Mouse (Mus musculus): ENCODE results near the gene 9130023H24Rik. TPM values are rescaled to one million over a fixed set of nuclear protein-coding genes. Genes with fewer than 3 reads are reported as not detected.

The 9130023H24Rik gene
- total RNA-seq, 2 experiments from 2014 or later = 3.3 to 3.9 TPM

GRCm38 (mm10) chr7:128248081-128249042 is 10.5 kb upstream of the 9130023H24Rik start:
- DNase-seq (ENCODE audit: low spot score in 2 of 2) = no peak
- intact Hi-C loops (cut with DNase I) = loop anchor here (2.0 to 5.0 kb wide), 4 partner anchors 48 to 459 kb away; partner anchors contain the start of genes Rgs10 and Tial1

GRCm38 (mm10) chr7:128247443-128247842 is 9.6 kb upstream of the 9130023H24Rik start:
- intact Hi-C loops (cut with DNase I) = loop anchor here (1.0 to 5.0 kb wide), 4 partner anchors 95 to 460 kb away; partner anchors contain the start of genes Rgs10 and Tial1
- peak; percentile 84 to 93 for DNase-seq (ENCODE audit: low spot score in 2 of 2)

- intact Hi-C loops (cut with DNase I) = loop anchor here (1.0 to 5.0 kb wide), 4 partner anchors 96 to 461 kb away; partner anchors contain the start of genes Rgs10 and Tial1
- peak; percentile 61 to 76 for DNase-seq (ENCODE audit: low spot score in 2 of 2)
Measured at GRCm38 (mm10) chr7:128246496-128247391, 8.9 kb upstream of the 9130023H24Rik start, which contains the start of gene Tgfb1i1. Tgfb1i1 (plus strand) TSS chr7:128246812.

- intact Hi-C loops (cut with DNase I) = loop anchor here (5.0 kb wide), 3 partner anchors 172 to 462 kb away; partner anchors contain the start of genes Rgs10 and Tial1
- DNase-seq (ENCODE audit: low spot score in 2 of 2) = no peak
Measured at GRCm38 (mm10) chr7:128245547-128245946, 7.7 kb upstream of the 9130023H24Rik start.

- no peak for DNase-seq (ENCODE audit: low spot score in 2 of 2)
- intact Hi-C loops (cut with DNase I) = loop anchor here (5.0 kb wide), 3 partner anchors 173 to 463 kb away; partner anchors contain the start of genes Rgs10 and Tial1
Measured at GRCm38 (mm10) chr7:128244410-128245025, 6.7 kb upstream of the 9130023H24Rik start.

- DNase-seq (ENCODE audit: low spot score in 2 of 2) = no peak
- intact Hi-C loops (cut with DNase I) = no loop called here
Measured at GRCm38 (mm10) chr7:128243921-128244320, 6.1 kb upstream of the 9130023H24Rik start.

GRCm38 (mm10) chr7:128242331-128242730 is 4.5 kb upstream of the 9130023H24Rik start:
- DNase-seq (ENCODE audit: low spot score in 2 of 2) = no peak
- intact Hi-C loops (cut with DNase I) = no loop called here

- intact Hi-C loops (cut with DNase I) = no loop called here
Measured at GRCm38 (mm10) chr7:128240131-128240784, 2.4 kb upstream of the 9130023H24Rik start.

GRCm38 (mm10) chr7:128238991-128239390 is 1.2 kb upstream of the 9130023H24Rik start:
- DNase-seq (ENCODE audit: low spot score in 2 of 2) = no peak
- intact Hi-C loops (cut with DNase I) = no loop called here

More at GRCm38 (mm10) chr7:128240131-128240784, 2.4 kb upstream of the 9130023H24Rik start:
- DNase-seq (ENCODE audit: low spot score in 2 of 2) = no peak

- no peak for DNase-seq (ENCODE audit: low spot score in 2 of 2)
- intact Hi-C loops (cut with DNase I) = loop anchor here (1.0 kb wide), 2 partner anchors 15 to 108 kb away; no protein-coding TSS in a partner anchor
Measured at GRCm38 (mm10) chr7:128237593-128237926, 271 bp downstream of the 9130023H24Rik start.

- intact Hi-C loops (cut with DNase I) = loop anchor here (1.0 kb wide), 2 partner anchors 15 to 108 kb away; no protein-coding TSS in a partner anchor
- DNase-seq (ENCODE audit: low spot score in 2 of 2) = peak; percentile 82 to 83
Measured at GRCm38 (mm10) chr7:128236856-128237592, 807 bp downstream of the 9130023H24Rik start, which contains the start of gene Armc5. Armc5 (plus strand) TSS chr7:128237342.

GRCm38 (mm10) chr7:128236426-128236825 is 1.4 kb downstream of the 9130023H24Rik start:
- intact Hi-C loops (cut with DNase I) = no loop called here
- no peak for DNase-seq (ENCODE audit: low spot score in 2 of 2)

- DNase-seq (ENCODE audit: low spot score in 2 of 2) = no peak
- intact Hi-C loops (cut with DNase I) = no loop called here
Measured at GRCm38 (mm10) chr7:128235481-128235880, 2.4 kb downstream of the 9130023H24Rik start.

- intact Hi-C loops (cut with DNase I) = no loop called here
- DNase-seq (ENCODE audit: low spot score in 2 of 2) = no peak
Measured at GRCm38 (mm10) chr7:128234796-128235195, 3.0 kb downstream of the 9130023H24Rik start.

- DNase-seq (ENCODE audit: low spot score in 2 of 2) = no peak
- intact Hi-C loops (cut with DNase I) = no loop called here
Measured at GRCm38 (mm10) chr7:128231741-128232140, 6.1 kb downstream of the 9130023H24Rik start.

- peak in 1 of 2 experiments; percentile 75 for DNase-seq (ENCODE audit: low spot score in 2 of 2)
- intact Hi-C loops (cut with DNase I) = no loop called here
Measured at GRCm38 (mm10) chr7:128220936-128221335, 16.9 kb downstream of the 9130023H24Rik start.

- DNase-seq (ENCODE audit: low spot score in 2 of 2) = no peak
Measured at GRCm38 (mm10) chr7:128219952-128220351, 17.9 kb downstream of the 9130023H24Rik start.

GRCm38 (mm10) chr7:128209826-128210225 is 28.0 kb downstream of the 9130023H24Rik start:
- DNase-seq (ENCODE audit: low spot score in 2 of 2) = no peak
- intact Hi-C loops (cut with DNase I) = loop anchor here (5.0 kb wide), 1 partner anchor 218 kb away; the partner anchor contains the start of gene Pycard

More at GRCm38 (mm10) chr7:128219952-128220351, 17.9 kb downstream of the 9130023H24Rik start:
- intact Hi-C loops (cut with DNase I) = no loop called here

Data from left cerebral cortex, postnatal 25 days (tissue).